Comparison of ENCODE assay signal across 18 mouse cellular contexts in the genomic region with DNA sequence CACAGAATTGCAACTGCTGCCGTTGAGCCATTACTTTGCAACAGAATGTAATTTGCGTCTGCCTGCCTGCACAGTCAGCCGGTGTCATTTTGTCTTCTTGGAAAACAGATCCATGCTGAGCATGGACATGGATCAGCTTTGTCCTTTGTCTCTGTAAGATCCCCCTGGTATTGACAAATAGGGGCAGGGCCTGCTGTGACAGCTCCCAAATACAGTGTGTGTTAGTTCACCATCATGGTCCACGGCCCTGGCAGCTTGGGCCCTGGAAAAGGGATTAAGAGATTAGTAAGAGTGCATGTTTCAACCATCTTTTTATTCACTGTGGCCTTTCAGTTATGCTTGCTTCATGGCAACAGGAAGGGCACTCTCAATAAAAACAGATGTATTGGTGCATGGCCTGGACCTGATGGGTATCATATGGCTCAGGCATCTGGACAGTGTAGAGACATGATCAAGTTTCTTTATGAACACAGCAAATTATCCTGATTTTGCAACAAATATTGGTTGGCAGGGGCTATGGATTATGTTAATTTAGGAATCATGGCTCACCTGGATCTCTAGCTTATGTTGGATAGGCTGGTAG.
DNase-seq lines count a peak whose midpoint lies in the region; ATAC-seq and TF ChIP-seq lines count a peak whose summit lies in the region.
"Had no signal": no experiment of that assay in that cellular context is flagged by ENCODE, and none has a peak within 500 bp of the region (broad histone marks: within the 10 kb centered on the region; RNA-seq: fewer than 3 reads in every experiment).

No protein-coding gene starts in this region.

- no peak overlapping the region for H3K27ac ChIP-seq in midbrain, embryonic 11.5 days (ENCODE audit: low read depth, low read length)
- no peak overlapping the region for H3K27ac ChIP-seq in midbrain, postnatal 0 days (ENCODE audit: low read depth, low read length)
- H3K27ac ChIP-seq: forebrain, embryonic 13.5 days; heart, embryonic 15.5 days; hindbrain, embryonic 13.5 days had no signal

- no peaks in the 10 kb centered on the region for H3K36me3 ChIP-seq in midbrain, embryonic 11.5 days (ENCODE audit: control insufficient read depth, insufficient read depth, low read length)
- H3K36me3 ChIP-seq in midbrain, postnatal 0 days (ENCODE audit: insufficient read depth, low read length), result no peaks in the 10 kb centered on the region
- H3K36me3 ChIP-seq: heart, embryonic 15.5 days; hindbrain, embryonic 13.5 days had no signal

- WGBS in midbrain, embryonic 11.5 days, result 49% methylated on average over 4 of the region's 4 CpGs
- WGBS in midbrain, postnatal 0 days, result 26% methylated on average over 4 of the region's 4 CpGs

- H3K4me2 ChIP-seq in midbrain, embryonic 11.5 days, result no peak overlapping the region
- H3K4me2 ChIP-seq in midbrain, postnatal 0 days (ENCODE audit: low read depth, low read length, poor library complexity, severe bottlenecking), result no peak overlapping the region
- H3K4me2 ChIP-seq: forebrain, embryonic 13.5 days; heart, embryonic 11.5 days; heart, embryonic 15.5 days; hindbrain, embryonic 13.5 days had no signal

- no peaks in the 10 kb centered on the region for H3K27me3 ChIP-seq in midbrain, embryonic 11.5 days (ENCODE audit: control insufficient read depth, insufficient read depth, low read length)
- H3K27me3 ChIP-seq in midbrain, postnatal 0 days (ENCODE audit: insufficient read depth, low read length), result no peaks in the 10 kb centered on the region
- H3K27me3 ChIP-seq: forebrain, embryonic 13.5 days; heart, embryonic 15.5 days; hindbrain, embryonic 13.5 days had no signal

- no peak overlapping the region for H3K4me3 ChIP-seq in midbrain, embryonic 11.5 days (ENCODE audit: low read depth, low read length)
- no peak overlapping the region for H3K4me3 ChIP-seq in midbrain, postnatal 0 days (ENCODE audit: low read depth, low read length)
- H3K4me3 ChIP-seq: forebrain, embryonic 13.5 days; heart, embryonic 15.5 days; hindbrain, embryonic 13.5 days had no signal

- no peaks in the 10 kb centered on the region for H3K9me3 ChIP-seq in midbrain, embryonic 11.5 days (ENCODE audit: control insufficient read depth, low read length)
- H3K9me3 ChIP-seq in midbrain, postnatal 0 days (ENCODE audit: low read length), result no peaks in the 10 kb centered on the region
- H3K9me3 ChIP-seq: forebrain, embryonic 13.5 days; heart, embryonic 15.5 days; hindbrain, embryonic 13.5 days had no signal

- TF ChIP-seq CTCF in midbrain, postnatal 0 days (IDR thresholded peaks at IDR 0.05), result no peak
- no peak for TF ChIP-seq CTCF in brain, embryonic 14.5 days (IDR thresholded peaks at IDR 0.05; ENCODE audit: borderline replicate concordance, extremely low read depth, insufficient read depth, insufficient read length)

- peak; percentile 38; the same call in 1 of the 2 replicates for ATAC-seq in midbrain, embryonic 11.5 days (ENCODE audit: low FRiP score)
- no peak for ATAC-seq in midbrain, postnatal 0 days (ENCODE audit: low FRiP score)
- ATAC-seq: forebrain, embryonic 13.5 days had no signal

- intact Hi-C loops in left cerebral cortex, postnatal 36 days (cut with DNase I), result no loop called here

- DNase-seq in heart, adult 11 months, result peak; percentile 57
- DNase-seq in heart, adult 9 months (ENCODE audit: low spot score in 2 of 2), result no peak
- no peak for DNase-seq in midbrain, embryonic 11.5 days (ENCODE audit: low spot score, missing footprints)
- no peak for DNase-seq in midbrain, postnatal 0 days (ENCODE audit: low spot score)
- peak; percentile 40 for DNase-seq in brain, embryonic 14.5 days (ENCODE audit: low read depth)
- DNase-seq in retina, embryonic 14.5 days (ENCODE audit: low spot score), result peak; percentile 11
- no peak for DNase-seq in left cerebral cortex, postnatal 36 days (ENCODE audit: low spot score in 2 of 2)
- DNase-seq: adrenal gland, postnatal 10 days; cerebellum, adult 11-12 months; cerebellum, adult 9-10 months; cerebellum, postnatal 25 days; gastrocnemius, postnatal 36 days; heart, adult 18-20 months; heart, postnatal 14 days had no signal

- no peak for TF ChIP-seq POLR2A in brain, embryonic 14.5 days (IDR thresholded peaks at IDR 0.05; ENCODE audit: borderline replicate concordance, extremely low read depth, insufficient read depth, insufficient read length, poor library complexity, severe bottlenecking)

- H3K9ac ChIP-seq in midbrain, embryonic 11.5 days (ENCODE audit: low read length), result no peak overlapping the region
- no peak overlapping the region for H3K9ac ChIP-seq in midbrain, postnatal 0 days (replicated peaks; ENCODE audit: low read length, poor library complexity, severe bottlenecking)
- H3K9ac ChIP-seq: forebrain, embryonic 13.5 days; heart, embryonic 15.5 days; hindbrain, embryonic 13.5 days had no signal

- H3K4me1 ChIP-seq in midbrain, embryonic 11.5 days (ENCODE audit: control insufficient read depth, insufficient read depth, low read length), result peaks cover 4% of the 10 kb centered on the region; the same call in 1 of the 2 replicates
- no peaks in the 10 kb centered on the region for H3K4me1 ChIP-seq in midbrain, postnatal 0 days (ENCODE audit: insufficient read depth, low read length)

Comparison
In these comparisons a context has a peak if more than half of its experiments do, and no peak if none do; other contexts are left out.
1. DNase-seq: peak in heart, adult 11 months (single experiment), brain, embryonic 14.5 days (single experiment) and retina, embryonic 14.5 days (single experiment); none in heart, adult 9 months (0 of 2), midbrain, embryonic 11.5 days (single experiment), midbrain, postnatal 0 days (single experiment) and left cerebral cortex, postnatal 36 days (0 of 2).